Mouse (Mus musculus) retina, postnatal 1 day (tissue): ENCODE data around the gene Cfhr1.

Experiments used
- DNase-seq: peaks from one replicate; pipeline ENCODE4 v3.0.0-alpha.2; 2012

The Cfhr1 gene

GRCm38 (mm10) chr1:139560024-139560423, at the start of gene Cfhr1:
Gene Cfhr1, minus strand, starts transcription at chr1:139560272.
- no peak for DNase-seq

GRCm38 (mm10) chr1:139551311-139551710, 8.8 kb downstream of the Cfhr1 start:
- DNase-seq, result no peak

GRCm38 (mm10) chr1:139548536-139548935, 11.5 kb downstream of the Cfhr1 start:
- no peak for DNase-seq

GRCm38 (mm10) chr1:139514556-139514955, 45.5 kb downstream of the Cfhr1 start:
- no peak for DNase-seq

GRCm38 (mm10) chr1:139501258-139501752, 58.8 kb downstream of the Cfhr1 start, which contains the start of gene F13b:
Gene F13b, plus strand, starts transcription at chr1:139501702.
- DNase-seq, result no peak

GRCm38 (mm10) chr1:139499751-139500150, 60.3 kb downstream of the Cfhr1 start:
- DNase-seq, result no peak
